Mouse (Mus musculus) heart, postnatal 25 days (tissue): ENCODE measurements around the gene Noxa1. TPM values are rescaled to one million over a fixed set of nuclear protein-coding genes. Genes with fewer than 3 reads are reported as not detected.

ENCODE experiments used
- DNase-seq: peaks from one replicate; pipeline ENCODE4 v3.0.0; 2022; ENCODE audit warnings: low spot score
- intact Hi-C: fragments of 180-260 bp; cut with DNase I; formaldehyde crosslinking; loops from one replicate; pipeline ENCODE4 v1.15.1; 2025
- microRNA-seq: library from miRNA; unstranded; fragments of <30 nt; microRNA quantifications from one replicate; pipeline ENCODE4 v1.2.0, GENCODE M21; 2022
- total RNA-seq, 2 experiments: library from RNA; stranded (reverse); gene quantifications; 2 replicates each; pipeline ENCODE4 v1.2.3; 2021

The Noxa1 gene
- total RNA-seq, 2 experiments from 2014 or later, result not detected

DNA sequence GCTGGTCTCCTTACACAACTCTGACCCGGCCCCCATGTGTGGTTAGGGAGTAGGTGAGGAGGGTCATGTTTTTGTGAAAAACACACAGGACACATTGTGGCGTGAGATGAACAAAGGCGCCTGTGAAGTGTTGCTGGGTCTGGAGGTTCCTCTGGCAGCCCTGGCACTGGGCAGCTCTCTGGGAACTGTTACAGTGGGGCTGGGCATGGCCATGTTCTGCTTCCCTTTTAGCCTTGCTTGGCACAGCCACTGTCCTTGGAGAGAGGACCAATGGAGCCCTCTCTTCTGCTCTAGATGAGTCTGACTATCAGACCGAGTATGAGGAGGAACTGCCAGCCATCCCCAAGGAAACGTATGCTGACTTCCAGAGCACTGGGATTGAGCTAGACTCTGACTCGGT, 41.8 kb downstream of the Noxa1 start:
- no peak for DNase-seq
- intact Hi-C loops, result no loop called here

- intact Hi-C loops, result no loop called here
- no peak for DNase-seq
These were observed 43.5 kb downstream of the Noxa1 start for GRCm38 (mm10) chr2:25051450-25051849.

- intact Hi-C loops, result no loop called here
- no peak for DNase-seq
These were observed 44.0 kb downstream of the Noxa1 start for GRCm38 (mm10) chr2:25050921-25051320.

DNA sequence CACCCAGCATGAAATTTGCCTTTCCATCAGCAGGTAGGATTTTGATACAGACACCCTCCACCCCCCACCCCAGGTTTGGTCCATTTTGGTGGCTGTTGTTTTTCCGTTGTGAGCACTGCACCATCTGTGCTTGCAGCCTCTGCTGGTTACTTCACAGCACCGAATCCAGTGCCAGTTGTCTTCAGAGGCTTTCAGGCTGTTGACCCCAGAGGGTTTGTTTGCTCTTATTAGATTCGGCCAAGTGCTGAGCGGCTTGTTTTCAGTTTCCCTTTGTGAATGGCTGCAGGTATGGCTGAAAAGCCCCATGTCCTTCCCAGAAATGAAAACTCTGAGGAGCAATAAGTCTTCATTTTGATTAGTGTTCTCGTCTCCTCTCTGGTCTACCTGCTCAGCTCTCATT, 54.9 kb downstream of the Noxa1 start:
- DNase-seq, result no peak
- intact Hi-C loops, result no loop called here

Small RNA genes lying within 50 kb of the gene (microRNA-seq; reads per million reads assigned to microRNA genes)
- not detected for gene Gm24328
- not detected for gene Mir7664

Other genes with a start within 250 kb of the Noxa1 start
- 10 to 100 TPM; 31.6 to 36.5 TPM for gene Ehmt1, start 175.5 kb downstream of the Noxa1 start, total RNA-seq
- gene Arrdc1, start 159.9 kb downstream of the Noxa1 start, total RNA-seq, result 1 to 10 TPM; 5.3 to 6.6 TPM
- 10 to 100 TPM; 16.7 to 16.8 TPM for gene Zmynd19, start 145.4 kb downstream of the Noxa1 start, total RNA-seq
- 1 to 10 TPM; 3.3 to 4.0 TPM for gene Dph7, start 132.7 kb downstream of the Noxa1 start, total RNA-seq
- gene Mrpl41, start 120.1 kb downstream of the Noxa1 start, total RNA-seq, result 100 to 1,000 TPM in 1 of 2 experiments, 10 to 100 TPM in 1; 98.7 to 101 TPM
- 10 to 100 TPM; 22.2 to 23.3 TPM for gene Pnpla7, start 119.1 kb downstream of the Noxa1 start, total RNA-seq
- 10 to 100 TPM; 19.8 to 21.2 TPM for gene Nsmf, start 40.8 kb downstream of the Noxa1 start, total RNA-seq
- gene Entpd8, start 14.8 kb downstream of the Noxa1 start, total RNA-seq, result not detected
- 10 to 100 TPM in 1 of 2 experiments, 1 to 10 TPM in 1; 7.2 to 11.5 TPM for gene Nrarp, start 85.6 kb upstream of the Noxa1 start, total RNA-seq
- 1 to 10 TPM; 4.1 to 4.2 TPM for gene Tor4a, start 101.7 kb upstream of the Noxa1 start, total RNA-seq
- gene Nelfb, start 116.3 kb upstream of the Noxa1 start, total RNA-seq, result 10 to 100 TPM; 36.1 to 40.6 TPM
- not detected for gene Stpg3, start 119.5 kb upstream of the Noxa1 start, total RNA-seq
- not detected for gene Fam166a, start 123.6 kb upstream of the Noxa1 start, total RNA-seq
- 100 to 1,000 TPM; 258 to 313 TPM for gene Tubb4b, start 129.6 kb upstream of the Noxa1 start, total RNA-seq
- gene Slc34a3, start 139.2 kb upstream of the Noxa1 start, total RNA-seq, result not detected
- not detected for gene Rnf224, start 141.6 kb upstream of the Noxa1 start, total RNA-seq
- under 1 TPM in 1 of 2 experiments, not detected in 1; 0.53 TPM for gene Rnf208, start 147.1 kb upstream of the Noxa1 start, total RNA-seq
- not detected for gene Cysrt1, start 147.3 kb upstream of the Noxa1 start, total RNA-seq
- gene AL732309.1, start 151.7 kb upstream of the Noxa1 start, total RNA-seq, result 1 to 10 TPM; 1.5 to 1.7 TPM
- gene Tmem203, start 160.3 kb upstream of the Noxa1 start, total RNA-seq, result 10 to 100 TPM; 12.6 to 13.2 TPM
- 1 to 10 TPM; 3.6 to 6.0 TPM for gene Tprn, start 167.5 kb upstream of the Noxa1 start, total RNA-seq
- 10 to 100 TPM; 36.7 to 40.5 TPM for gene Ssna1, start 177.3 kb upstream of the Noxa1 start, total RNA-seq
- 10 to 100 TPM; 38.4 to 40.7 TPM for gene Anapc2, start 177.3 kb upstream of the Noxa1 start, total RNA-seq
- gene Tmem210, start 193.0 kb upstream of the Noxa1 start, total RNA-seq, result not detected
- not detected for gene Lrrc26, start 194.8 kb upstream of the Noxa1 start, total RNA-seq
- gene Grin1, start 224.0 kb upstream of the Noxa1 start, total RNA-seq, result not detected
- gene Man1b1, start 237.2 kb upstream of the Noxa1 start, total RNA-seq, result 10 to 100 TPM; 18.0 to 20.9 TPM